In genomic region chr11:85518025-85518756, GRCm38 (mm10) we compare ENCODE assay signal across 8 mouse cellular contexts.
DNase-seq lines count a peak whose midpoint lies in the region; ATAC-seq and TF ChIP-seq lines count a peak whose summit lies in the region.

No protein-coding gene starts in this region.

- TF ChIP-seq CTCF in bone marrow, adult 2 months (IDR thresholded peaks at IDR 0.05; ENCODE audit: control insufficient read depth, insufficient read depth, low read length), result 0 out of 2 replicates have a peak, but pooled peaks have one; percentile 22

- WGBS in bone marrow, adult 2 months, result 41% methylated on average over 3 of the region's 3 CpGs

- ATAC-seq in monocyte, adult 5-6 weeks (replicated peaks; ENCODE audit: insufficient number of reproducible peaks, low FRiP score, low TSS enrichment, poor library complexity, severe bottlenecking), result 0 out of 2 replicates have a peak, but pooled peaks have one; percentile 53

- DNase-seq in adrenal gland, postnatal 14 days, result peak; percentile 50
- no peak for DNase-seq in adrenal gland, adult 18-20 months (ENCODE audit: low spot score in 2 of 2)
- DNase-seq in left cerebral cortex, postnatal 4 days, result peak; percentile 36
- DNase-seq in left cerebral cortex, adult 8-10 months (ENCODE audit: low spot score in 2 of 2), result no peak
- peak; percentile 46 to 68 for DNase-seq in heart, postnatal 10 days
- DNase-seq in frontal cortex, postnatal 10 days (ENCODE audit: low spot score in 2 of 2), result no peak

- no peak overlapping the region for H3K4me3 ChIP-seq in bone marrow, adult 2 months (replicated peaks; ENCODE audit: control insufficient read depth, low read depth, low read length)

- H3K27ac ChIP-seq in bone marrow, adult 2 months (ENCODE audit: control insufficient read depth, insufficient read depth, low read depth, low read length, poor library complexity), result no peak overlapping the region

- intact Hi-C loops in left cerebral cortex, postnatal 4 days (cut with DNase I), result no loop called here
- intact Hi-C loops in heart, postnatal 10 days (cut with DNase I), result loop anchor here (2.0 to 5.0 kb wide), 3 partner anchors 244 to 325 kb away; partner anchors contain the start of gene Tbx2

- no peak for TF ChIP-seq POLR2A in bone marrow, adult 2 months (IDR thresholded peaks at IDR 0.05; ENCODE audit: borderline replicate concordance, control insufficient read depth, low read depth, low read length)

- H3K4me1 ChIP-seq in bone marrow, adult 2 months (ENCODE audit: control insufficient read depth, insufficient read depth, low read length), result no peaks in the 10 kb centered on the region

Comparison
In these comparisons a context has a peak if more than half of its experiments do, and no peak if none do; other contexts are left out.
1. DNase-seq: peak in adrenal gland, postnatal 14 days (single experiment), left cerebral cortex, postnatal 4 days (single experiment) and heart, postnatal 10 days (2 of 2); none in adrenal gland, adult 18-20 months (0 of 2), left cerebral cortex, adult 8-10 months (0 of 2) and frontal cortex, postnatal 10 days (0 of 2).